Mouse (Mus musculus) monocyte, adult 2 months (primary cell): ENCODE data around the gene Def6.

Source experiments
- DNase-seq, 2 experiments: peaks; one replicate each; pipeline ENCODE4 v3.0.0; 2022; ENCODE audit warnings: low spot score in 2 of 2, low read depth in 1 of 2

Gene Def6

GRCm38 (mm10) chr17:28237362-28237761 is 29.8 kb downstream of the Def6 start:
- DNase-seq: no peak

GRCm38 (mm10) chr17:28237874-28238273 is 30.3 kb downstream of the Def6 start:
- DNase-seq: no peak

GRCm38 (mm10) chr17:28240846-28241245 is 33.3 kb downstream of the Def6 start:
- DNase-seq: no peak

- no peak for DNase-seq
Measured at GRCm38 (mm10) chr17:28242296-28242695, 34.7 kb downstream of the Def6 start.

- no peak for DNase-seq
Measured at GRCm38 (mm10) chr17:28244214-28244613, 36.6 kb downstream of the Def6 start.

GRCm38 (mm10) chr17:28244714-28245113 is 37.1 kb downstream of the Def6 start:
- no peak for DNase-seq

GRCm38 (mm10) chr17:28246640-28247039 is 39.1 kb downstream of the Def6 start:
- no peak for DNase-seq

- DNase-seq: peak; percentile 35 to 50
Measured at GRCm38 (mm10) chr17:28247613-28248012, 40.0 kb downstream of the Def6 start.

- no peak for DNase-seq
Measured at GRCm38 (mm10) chr17:28249062-28249461, 41.5 kb downstream of the Def6 start.

- DNase-seq: no peak
Measured at GRCm38 (mm10) chr17:28251579-28252280, 44.2 kb downstream of the Def6 start.

GRCm38 (mm10) chr17:28252281-28252648 is 44.7 kb downstream of the Def6 start:
- no peak for DNase-seq

GRCm38 (mm10) chr17:28253216-28253615 is 45.6 kb downstream of the Def6 start:
- no peak for DNase-seq

- DNase-seq: no peak
Measured at GRCm38 (mm10) chr17:28254804-28255203, 47.2 kb downstream of the Def6 start.

GRCm38 (mm10) chr17:28255651-28256050 is 48.1 kb downstream of the Def6 start:
- no peak for DNase-seq

- DNase-seq: peak; percentile 59 to 65
Measured at GRCm38 (mm10) chr17:28256651-28257328, 49.2 kb downstream of the Def6 start.

GRCm38 (mm10) chr17:28258325-28258724 is 50.7 kb downstream of the Def6 start:
- DNase-seq: no peak

GRCm38 (mm10) chr17:28259890-28260542 is 52.4 kb downstream of the Def6 start:
- peak; percentile 33 to 54 for DNase-seq

- DNase-seq: no peak
Measured at GRCm38 (mm10) chr17:28260543-28260909, 52.9 kb downstream of the Def6 start.

GRCm38 (mm10) chr17:28261795-28262194 is 54.2 kb downstream of the Def6 start:
- DNase-seq: no peak

GRCm38 (mm10) chr17:28263181-28263894 is 55.8 kb downstream of the Def6 start:
- no peak for DNase-seq

GRCm38 (mm10) chr17:28267251-28267650 is 59.7 kb downstream of the Def6 start:
- no peak for DNase-seq

- no peak for DNase-seq
Measured at GRCm38 (mm10) chr17:28270165-28270564, 62.6 kb downstream of the Def6 start.
